Mouse (Mus musculus) cerebellum, adult 2 months (tissue): Measurements from ENCODE around the gene Troap.

ENCODE experiments used
- CTCF ChIP-seq: fragments of 200-500 bp; IDR thresholded peaks from 2 replicates; pipeline ENCODE4 v1.5.1; 2011; ENCODE audit warnings: low read depth, mild to moderate bottlenecking, control low read depth, low read length, moderate library complexity, borderline replicate concordance; ENCODE audit not compliant: insufficient read depth
- POLR2A ChIP-seq: fragments of 200-500 bp; IDR thresholded peaks from 2 replicates; pipeline ENCODE4 v1.6.1; 2011; ENCODE audit warnings: low read length, control low read depth, borderline replicate concordance; ENCODE audit not compliant: insufficient read depth

- TF ChIP-seq CTCF (no peak), POLR2A (no peak)
Measured at GRCm38 (mm10) chr15:99099984-99100383, 25.6 kb downstream of the Troap start.
